Mouse (Mus musculus): Measurements from ENCODE around the gene D11Wsu47e.

DNA sequence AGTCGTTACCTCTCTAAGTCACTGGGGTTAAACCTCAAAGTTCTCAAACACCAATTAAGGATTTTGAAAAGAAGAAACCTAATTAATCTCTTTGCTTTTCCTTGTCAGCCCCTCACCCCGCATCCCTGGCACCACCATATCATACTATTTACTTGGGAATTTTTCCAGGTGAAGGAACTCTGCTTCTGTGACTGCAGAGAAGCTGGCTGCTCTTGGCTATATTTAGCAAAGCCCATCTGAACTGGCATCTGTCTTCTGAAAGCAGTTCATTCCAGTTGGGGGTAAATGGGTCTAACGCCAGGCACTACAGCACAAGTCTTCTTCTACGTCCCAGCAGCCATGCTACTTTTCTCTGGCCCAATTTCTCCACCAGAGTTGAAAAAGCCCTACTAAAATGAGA is 10.6 kb upstream of the D11Wsu47e start:
- TF ChIP-seq CTCF (IDR thresholded peaks at IDR 0.05; ENCODE audit: low read depth, low read length) = no peak
- no peak for TF ChIP-seq POLR2A (IDR thresholded peaks at IDR 0.05; ENCODE audit: borderline replicate concordance, low read depth, low read length)
